Mouse (Mus musculus) yolk sac, embryonic 10.5 days (tissue): ENCODE measurements around the gene Mmp28.

Experiments
- DNase-seq: peaks from one replicate; pipeline ENCODE4 v3.0.0-alpha.2; 2017; ENCODE audit warnings: low spot score

Mmp28 gene

DNA sequence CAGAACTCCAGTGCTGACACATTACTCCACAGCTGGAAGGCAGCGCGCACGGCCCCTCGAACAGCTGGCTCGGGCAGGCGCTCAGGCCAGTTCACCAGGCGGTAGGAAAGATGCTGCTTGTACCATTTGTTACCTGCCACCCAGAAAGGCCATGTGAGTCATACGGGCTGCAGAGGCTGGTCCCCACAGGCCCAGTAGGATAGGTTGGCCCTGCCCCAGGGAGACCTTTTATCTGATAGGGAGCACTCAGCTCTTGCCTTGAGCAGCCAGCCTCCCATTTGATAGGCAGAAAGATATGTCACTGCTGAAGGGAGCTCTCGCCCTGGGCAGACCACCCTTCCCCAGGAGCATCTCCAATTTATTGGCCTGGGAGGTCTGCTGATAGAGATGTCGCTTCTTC, 15.3 kb downstream of the Mmp28 start:
- no peak for DNase-seq

DNA sequence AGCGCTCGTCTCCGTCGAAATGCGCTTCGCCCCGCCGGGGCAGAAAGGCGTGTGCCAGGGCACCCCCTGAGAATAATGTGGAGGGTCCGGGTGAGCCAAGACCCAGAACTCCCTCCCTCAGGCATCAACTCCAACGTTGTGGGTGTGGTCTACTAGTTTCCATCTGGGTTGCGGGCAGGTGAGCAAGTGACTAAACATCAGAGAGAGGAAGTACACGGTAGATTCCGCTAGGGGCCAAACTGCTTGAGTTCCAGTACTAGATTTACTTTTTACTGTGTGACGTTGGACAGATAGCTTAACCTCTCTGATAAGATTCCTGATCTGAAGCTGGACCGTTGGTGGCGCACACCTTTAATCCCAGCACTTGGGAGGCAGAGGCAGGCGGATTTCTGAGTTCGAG, 17.9 kb downstream of the Mmp28 start:
- no peak for DNase-seq

DNA sequence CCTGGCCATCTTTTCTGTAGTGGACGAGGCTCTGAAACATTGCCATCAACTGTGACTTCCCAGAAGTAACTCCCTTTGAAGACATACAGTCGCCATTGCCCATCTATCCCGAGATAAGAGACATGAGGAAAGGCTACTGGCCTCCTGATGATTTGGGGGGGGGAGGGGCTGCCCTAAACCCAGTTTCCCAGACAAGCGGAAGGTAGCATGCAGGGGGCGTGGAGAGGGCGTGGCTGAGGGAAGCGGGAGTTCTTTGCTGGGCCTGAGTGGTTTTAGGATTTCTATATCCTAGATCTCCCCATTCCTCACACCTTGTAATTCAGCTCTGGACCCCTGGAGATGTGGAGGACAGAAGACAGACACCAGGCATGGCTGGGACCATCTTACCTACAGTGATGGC, 19.0 kb downstream of the Mmp28 start:
- no peak for DNase-seq

DNA sequence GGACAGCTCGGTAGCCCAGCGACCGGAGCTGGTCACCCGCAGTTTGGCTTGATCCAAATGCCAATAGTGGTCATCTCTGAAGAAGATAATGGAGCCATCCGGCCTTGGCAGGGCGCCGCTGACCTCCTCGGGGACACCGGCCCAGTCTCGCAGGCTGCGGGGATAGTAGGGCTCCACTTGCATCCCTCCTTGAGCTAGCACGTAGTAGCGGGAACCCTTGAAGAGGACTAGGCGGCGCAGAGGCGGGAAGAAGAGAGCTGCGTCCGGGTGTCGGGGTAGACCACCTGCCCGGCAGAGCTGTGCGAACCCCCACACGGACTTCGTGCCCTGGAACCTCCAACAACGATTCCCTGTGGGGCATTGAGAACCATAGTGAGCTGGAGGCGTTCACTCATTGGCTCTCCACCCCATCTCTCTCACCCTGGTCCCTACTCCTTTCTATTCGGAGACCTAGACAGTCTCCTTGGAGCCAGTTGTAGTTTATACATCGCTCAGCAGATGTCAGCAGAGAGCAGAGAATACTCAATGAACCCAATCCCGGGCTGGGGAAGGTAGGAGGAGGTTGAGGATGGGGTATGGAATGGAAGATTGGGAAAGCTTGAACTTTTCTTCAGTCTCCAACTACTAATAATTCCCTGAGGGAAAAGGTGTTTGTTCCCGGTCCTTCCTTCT, 20.1 kb downstream of the Mmp28 start:
- no peak for DNase-seq

DNA sequence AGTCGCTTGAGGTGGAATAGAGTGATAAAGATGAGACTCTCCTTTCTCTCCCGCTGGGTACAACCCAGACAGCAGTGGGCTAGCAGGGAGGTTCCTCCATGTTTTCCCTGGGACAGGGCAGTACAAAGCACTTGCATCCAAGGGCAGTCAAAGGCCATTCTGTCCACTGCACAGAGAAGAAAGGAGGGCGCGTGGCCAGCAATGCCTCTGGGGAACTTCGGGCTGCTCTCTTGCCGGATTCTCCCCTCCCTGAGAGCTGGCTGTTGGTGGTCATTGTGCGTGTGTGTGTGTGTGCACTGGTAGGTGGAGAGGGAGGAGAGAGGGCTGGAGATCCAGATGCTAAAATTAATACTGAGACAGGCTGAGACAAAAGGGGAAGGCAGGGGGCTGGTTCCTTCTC, 21.6 kb downstream of the Mmp28 start:
- no peak for DNase-seq

DNA sequence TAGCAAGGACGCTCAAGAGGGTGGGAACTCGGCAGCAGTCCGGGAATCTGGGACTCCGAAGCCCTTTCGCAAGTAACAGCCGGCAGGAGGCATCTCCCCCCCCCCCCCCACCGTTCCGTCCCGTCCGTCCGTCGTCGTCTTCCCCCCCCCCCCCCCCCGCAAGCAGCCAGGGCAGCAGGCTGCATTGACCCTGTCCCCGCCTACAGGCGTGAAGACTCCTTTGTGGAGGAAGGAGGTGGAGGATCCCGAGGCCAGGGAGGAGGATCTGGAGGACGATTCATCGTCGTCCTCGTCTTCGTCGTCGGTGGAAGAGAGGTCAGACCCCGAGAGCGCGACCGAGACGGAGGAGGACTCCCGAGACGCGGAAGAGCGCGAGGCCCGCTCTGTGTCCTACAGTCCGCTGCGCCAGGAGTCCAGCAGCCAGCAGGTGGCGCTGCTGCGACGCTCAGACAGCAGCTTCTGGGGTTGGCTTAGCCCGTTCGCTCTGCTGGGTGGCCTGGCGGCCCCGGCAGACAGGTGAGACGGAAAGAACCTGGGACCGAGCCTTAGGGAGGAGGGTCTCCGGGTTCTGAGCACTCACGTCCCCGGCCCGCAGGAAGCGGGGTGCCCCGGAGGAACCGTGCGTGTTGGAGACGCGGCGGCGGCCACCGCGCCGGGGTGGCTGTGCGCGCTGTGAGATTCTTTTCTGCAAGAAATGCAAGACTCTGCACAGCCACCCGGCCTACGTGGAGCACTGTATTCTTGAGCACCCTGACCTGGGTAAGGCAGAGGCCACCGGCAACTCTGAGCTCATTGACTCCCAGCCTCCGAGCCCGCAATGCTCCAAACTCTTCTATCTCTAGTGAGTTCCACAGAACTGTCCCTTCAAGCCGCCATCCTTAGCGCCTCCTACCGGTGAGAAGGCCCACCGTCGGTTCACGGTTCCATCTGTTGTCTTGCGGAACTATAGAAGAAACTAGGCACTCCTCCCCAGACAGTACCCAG, 22.5 kb downstream of the Mmp28 start:
- peak; percentile 81 for DNase-seq

DNA sequence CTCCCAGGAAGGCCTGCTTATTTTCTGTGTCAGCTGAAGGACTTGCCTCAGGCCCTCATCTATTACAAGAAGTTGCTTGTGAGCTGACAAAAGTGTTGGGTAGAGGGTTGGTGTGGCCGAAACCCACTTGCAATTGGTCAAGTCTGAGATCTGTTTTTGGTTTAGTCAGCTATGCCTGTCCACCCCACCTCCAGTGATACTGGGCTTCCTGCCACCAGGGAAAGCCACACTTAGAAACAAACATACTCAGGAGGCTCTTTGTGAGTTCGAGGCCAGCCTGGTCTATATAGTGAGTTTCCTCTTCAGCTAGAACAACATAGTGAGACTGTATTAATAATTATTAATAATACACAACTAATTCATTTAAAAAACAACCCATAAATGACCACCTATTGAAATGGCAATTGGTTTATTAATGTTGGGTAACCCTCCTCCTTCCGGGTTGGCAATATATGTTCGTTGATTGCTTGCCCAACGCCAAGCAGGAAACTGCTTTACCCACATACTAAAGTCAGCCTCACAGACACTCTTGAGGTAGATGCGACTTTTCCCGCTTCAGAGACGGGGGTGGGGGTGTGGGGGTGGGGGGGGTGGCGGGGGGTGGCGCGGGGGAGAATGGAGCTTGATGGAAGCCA, 23.3 kb downstream of the Mmp28 start:
- no peak for DNase-seq

DNA sequence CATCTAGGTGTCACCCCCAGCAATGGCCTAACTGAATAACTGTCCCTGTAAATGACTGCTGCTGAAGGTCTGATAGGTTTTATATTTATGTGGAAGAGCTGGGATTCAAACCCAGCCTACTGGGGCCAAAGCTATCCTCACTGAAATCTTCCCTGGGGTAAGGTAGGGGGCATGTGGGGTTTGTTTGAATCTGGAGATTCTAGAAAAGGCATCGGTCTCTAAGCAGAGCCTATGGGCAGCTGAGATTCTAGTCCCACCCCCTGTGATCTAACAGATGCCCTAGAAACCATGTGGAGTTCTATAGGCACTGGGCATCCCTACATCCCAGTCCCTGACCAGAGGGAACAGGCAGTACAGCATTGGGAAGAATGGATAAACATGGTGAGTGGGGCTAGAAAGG, 25.5 kb downstream of the Mmp28 start, which contains the start of gene 1700020L24Rik:
Gene 1700020L24Rik, plus strand, starts transcription at position 301 of the 400 bp plus-strand sequence.
- DNase-seq: no peak

DNA sequence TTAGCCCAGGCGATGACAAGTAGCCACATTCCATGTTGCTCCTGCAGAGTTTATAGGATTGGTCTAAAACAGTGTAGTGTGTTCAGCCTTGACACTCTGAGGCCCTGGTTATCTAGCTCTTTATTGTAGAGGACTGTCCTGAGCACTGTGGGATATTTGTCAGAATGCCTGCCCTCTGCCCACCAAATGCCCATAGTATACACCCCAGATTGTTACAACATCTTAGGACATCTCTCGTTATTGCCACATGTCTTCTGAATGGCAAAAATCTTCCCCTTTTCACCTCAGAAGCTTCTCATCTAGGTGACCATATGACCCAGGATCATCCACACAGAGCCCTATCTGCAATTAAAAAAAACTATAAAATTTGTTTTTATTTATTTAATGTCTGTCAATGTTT, 30.3 kb downstream of the Mmp28 start:
- no peak for DNase-seq

DNA sequence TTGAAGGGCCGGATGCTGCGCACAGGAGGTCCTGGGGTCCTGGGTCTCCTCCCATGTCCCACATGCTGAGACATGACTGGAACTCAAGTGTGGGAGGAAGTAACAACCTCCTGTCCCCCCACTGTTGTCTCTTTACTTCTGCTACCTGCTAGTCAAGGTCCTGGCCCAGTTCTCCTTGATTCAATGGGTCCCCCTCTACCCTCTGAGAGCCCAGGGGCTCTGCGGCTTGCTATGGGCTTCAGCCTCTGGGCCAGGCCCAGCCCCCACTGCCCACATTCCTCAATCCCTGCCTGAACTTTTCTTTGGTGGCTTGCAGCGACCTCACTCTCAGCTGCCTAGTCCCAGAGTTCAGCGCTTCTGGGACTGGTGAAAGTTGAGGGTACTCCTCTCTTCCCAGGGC, 33.5 kb downstream of the Mmp28 start, which contains the start of gene Gas2l2:
Gene Gas2l2, minus strand, starts transcription at position 101 of the 400 bp plus-strand sequence.
- DNase-seq: no peak

DNA sequence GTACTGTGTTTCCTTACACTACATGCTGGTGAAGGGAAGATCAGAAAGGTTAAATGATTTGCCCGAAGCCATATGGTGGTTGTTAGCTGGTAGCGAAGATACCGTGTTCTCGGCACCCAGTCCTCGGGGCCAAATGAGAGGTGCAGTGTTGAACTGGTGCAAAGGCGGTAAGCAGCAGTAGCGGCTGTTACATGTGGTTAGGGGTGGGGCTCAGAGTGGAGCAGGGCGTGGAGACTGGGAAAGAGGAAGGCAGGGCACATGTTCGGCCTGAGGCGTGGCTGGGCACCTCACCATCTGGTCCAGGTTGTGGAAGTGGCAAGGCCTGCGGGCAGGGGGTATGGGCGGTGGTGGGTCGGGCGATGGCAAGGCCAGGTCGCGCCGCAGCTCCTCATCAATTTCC, 35.9 kb downstream of the Mmp28 start:
- DNase-seq: no peak

DNA sequence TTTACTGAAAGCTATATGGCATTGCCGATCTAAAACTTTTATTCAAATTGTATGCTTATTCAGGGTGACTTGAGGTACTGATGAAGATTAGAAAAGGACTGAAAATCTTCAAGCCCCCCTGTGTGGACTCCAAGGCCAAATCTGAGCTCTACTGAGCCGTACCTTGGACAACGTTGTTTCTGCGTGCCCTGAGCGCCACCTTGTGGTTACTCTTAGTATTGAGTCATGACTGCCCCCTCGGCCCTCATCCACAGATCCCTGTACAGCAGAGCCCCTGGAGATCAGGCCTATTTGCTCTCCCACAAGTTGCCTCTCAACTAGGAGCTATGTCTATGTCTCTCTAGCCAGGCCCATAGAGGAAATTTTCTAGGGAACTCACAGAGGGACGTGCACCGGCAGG, 38.2 kb downstream of the Mmp28 start:
- peak; percentile 45 for DNase-seq

DNA sequence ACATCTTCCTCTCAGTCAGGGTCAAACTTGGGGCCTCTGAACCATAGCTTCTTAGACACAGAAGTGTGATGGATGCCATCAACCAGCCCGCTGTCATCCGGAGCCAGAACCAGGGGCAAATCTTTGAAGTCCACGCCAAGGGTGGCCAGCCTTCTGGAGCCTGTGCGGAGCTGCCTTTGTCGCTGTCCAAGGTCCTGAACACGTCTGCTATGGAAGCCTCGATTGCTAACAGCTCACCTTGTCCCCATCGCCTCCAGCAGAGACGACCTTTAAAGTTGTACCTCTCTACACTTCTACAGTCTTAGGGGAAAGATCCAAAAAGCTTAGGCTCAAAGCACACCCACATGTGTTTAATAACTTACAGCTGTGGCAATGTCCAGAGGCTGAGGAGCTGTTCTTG, 41.6 kb downstream of the Mmp28 start:
- peak; percentile 50 for DNase-seq

DNA sequence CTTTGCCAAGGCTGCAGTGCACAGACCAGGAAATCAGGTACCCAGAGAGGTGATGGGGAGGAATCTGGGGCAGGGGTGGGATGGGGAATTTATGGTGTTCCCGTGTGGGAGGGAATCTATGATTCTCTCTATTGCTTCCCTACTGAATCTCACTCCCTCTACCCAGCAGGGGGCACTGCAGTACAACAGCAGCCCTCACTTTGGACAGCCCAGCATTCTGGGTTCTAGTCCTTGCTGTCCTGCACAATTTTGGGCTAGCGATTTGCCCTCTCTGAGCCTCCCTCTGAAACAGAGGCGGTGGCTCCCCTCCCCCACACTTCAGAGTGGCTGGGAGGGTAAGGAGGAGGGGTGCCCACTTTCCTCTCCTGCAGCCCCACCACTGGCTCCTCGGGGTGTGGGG, 42.5 kb downstream of the Mmp28 start:
- no peak for DNase-seq

DNA sequence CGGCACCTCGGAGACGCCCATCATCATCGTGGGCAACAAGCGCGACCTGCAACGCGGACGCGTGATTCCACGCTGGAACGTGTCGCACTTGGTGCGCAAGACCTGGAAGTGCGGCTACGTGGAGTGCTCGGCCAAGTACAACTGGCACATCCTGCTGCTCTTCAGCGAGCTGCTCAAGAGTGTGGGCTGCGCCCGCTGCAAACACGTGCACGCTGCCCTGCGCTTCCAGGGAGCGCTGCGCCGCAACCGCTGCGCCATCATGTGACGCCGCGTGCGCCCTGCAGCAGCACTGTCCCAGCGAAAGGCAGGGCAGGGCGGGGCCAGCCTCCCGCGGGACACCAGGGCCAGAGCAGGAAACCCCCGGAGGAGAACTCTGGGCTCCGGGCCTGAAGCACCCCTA, 44.3 kb downstream of the Mmp28 start:
- no peak for DNase-seq

DNA sequence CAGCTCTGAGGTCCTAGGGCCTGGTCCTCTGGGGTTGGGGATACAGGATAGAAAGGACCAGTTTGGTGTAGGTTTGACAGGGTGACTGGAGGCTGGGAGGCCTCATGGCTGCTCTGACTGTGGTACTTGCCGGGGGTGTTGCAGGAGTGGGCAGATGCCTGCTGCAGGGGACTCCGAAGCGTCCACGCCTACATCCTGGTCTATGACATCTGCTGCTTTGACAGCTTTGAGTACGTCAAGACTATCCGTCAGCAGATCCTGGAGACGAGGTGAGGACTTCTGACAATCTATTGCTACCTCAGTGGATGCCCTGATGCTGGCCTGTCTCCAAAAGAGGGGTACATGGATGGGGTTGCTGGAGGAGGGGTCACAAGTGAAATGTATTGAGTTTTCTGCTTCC, 45.2 kb downstream of the Mmp28 start:
- no peak for DNase-seq

DNA sequence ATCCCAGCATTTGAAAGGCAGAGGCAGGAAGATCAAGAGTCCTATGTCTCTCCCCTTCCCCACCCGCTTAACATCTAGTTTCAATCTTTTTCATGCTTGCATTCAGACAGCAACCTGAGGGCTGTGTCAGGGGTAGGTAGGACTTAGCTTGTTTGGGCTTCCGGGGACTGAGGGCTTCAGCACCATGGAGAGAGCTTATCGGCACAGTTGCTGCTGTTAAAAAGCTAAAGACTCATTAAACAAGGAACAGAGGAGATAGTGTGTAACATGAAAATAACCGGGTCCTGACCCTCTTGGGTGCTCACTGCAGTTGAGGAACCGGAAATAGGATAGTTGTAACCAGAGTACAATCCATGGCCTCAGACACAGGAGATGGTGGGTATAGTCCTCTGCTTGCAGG, 45.8 kb downstream of the Mmp28 start:
- peak; percentile 72 for DNase-seq

DNA sequence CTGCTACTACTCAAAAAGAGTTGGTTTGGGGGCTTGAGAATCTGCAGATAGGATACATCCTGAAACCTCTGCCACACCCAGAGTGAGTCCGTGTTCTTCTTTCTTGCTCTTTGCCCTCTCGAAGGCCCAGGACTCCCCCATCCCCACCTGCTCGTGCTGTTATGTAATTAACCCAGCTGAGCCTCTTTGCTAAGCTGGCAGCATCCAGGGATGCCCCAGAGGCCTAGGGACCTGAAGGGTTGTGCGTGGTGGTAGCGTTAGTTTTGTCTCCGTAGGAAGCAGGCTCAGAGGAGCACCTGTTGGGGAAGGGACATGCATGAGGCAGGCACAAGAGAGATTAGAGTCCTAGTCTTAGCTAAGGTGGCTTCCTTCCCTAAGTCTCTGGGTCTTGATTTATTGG, 52.4 kb downstream of the Mmp28 start:
- DNase-seq: no peak

DNA sequence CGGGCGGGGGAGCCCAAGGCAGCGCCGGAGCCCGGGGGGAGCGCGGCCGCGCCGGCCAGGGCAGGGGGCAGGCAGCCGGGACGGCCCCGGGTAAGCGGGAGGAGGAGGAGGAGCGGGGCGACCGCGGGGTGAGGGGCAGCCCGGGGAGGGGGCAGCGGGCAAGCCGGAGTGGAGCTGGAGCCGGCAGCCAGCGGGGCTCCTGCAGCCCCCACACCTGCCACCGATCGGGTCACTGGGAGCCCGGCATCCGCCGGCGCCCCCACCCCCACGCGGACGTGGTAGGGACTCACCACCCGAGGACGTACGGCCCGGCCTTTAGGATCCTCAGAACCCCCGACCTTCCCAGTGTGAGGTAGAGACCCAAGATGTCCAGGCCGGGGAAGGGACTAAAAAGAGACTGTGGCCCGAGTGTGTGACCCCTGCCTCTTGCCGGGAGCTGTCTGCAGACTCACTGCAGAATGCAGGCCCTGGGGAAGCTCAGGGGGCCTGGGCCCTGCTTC, 53.0 kb downstream of the Mmp28 start:
- no peak for DNase-seq

DNA sequence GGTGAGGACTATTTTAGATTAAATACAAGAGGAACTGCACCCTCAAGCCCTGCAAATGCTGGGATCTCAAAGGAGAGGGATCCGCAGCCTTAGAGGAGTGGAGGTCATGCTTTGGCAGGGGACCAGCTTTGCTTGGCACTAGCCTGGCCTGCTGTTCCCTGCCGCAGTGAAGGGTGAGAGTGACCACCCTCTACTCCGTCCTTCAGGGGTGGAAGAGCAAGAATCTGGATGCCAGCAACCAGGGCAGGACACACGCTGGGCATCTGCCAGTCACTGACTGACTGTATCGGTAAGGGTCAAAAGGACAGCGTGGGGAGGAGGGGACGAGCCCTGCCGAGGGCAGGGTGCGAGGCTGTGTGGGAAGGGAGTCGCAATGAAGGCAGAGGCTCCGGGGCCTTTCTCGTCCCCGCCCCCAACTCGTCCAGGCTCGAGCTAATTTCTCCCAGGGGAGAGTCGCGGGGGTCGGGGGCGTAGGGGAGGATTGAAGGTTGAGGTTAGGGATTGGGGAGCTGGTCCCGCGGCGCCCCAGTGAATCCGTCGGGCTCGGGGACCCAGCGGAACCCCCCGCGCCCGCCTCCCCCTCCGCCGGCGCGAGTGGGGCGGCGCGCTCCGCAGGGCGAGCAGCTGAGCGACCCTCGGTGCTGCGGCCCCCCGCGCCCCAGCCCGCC, 53.6 kb downstream of the Mmp28 start, which contains the start of gene Rasl10b:
Gene Rasl10b, plus strand, starts transcription at position 51 of the 668 bp plus-strand sequence.
- DNase-seq: peak; percentile 20

DNA sequence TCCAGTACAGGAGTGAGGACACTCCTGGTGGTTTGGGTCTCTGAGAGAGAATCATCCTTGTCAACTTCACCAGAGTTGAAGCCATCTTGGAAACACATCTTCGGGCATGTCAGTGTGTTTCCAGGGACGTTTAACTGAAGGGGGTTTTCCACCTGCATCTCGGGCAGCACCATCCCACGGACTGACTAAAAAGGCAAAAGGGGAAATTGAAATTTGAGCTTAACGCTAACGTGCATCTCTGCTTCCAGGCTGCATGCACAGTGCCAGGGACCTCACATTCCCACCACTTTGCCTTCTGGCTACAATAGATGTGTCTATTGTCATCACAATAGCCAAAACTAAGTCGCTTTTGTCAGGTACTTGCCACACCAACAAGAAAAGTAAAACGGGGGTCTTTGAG, 54.6 kb downstream of the Mmp28 start:
- DNase-seq: no peak

DNA sequence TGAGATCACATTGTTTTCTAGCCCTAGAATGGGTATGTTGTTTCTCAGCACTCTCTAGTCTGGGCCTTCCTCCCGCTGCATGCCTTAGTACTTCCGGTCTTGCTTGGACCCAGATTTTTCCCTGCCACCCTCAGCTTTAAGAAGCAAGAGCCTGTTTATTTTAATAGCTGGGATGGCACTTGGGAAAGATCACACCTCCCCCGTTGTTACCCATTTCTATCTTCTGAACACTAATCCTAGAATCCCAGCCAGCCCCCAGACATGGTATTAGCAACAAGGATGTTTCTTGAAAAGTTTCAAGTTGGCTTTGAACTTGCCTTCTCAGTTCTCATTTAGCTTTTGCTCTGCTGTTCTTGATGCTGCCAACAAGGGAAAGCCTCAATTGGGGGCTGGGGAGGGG, 56.5 kb downstream of the Mmp28 start:
- DNase-seq: no peak
